Mouse (Mus musculus) brown adipose tissue, adult 24 weeks (tissue): ENCODE data around the gene Rnf169. TPM values are rescaled to one million over a fixed set of nuclear protein-coding genes. Genes with fewer than 3 reads are reported as not detected.

Experiments used
- H3K27ac ChIP-seq: fragments of 200-500 bp; replicated peaks from 2 replicates; pipeline ENCODE4 v1.5.1; 2012; ENCODE audit warnings: low read depth, mild to moderate bottlenecking, low read length
- H3K4me1 ChIP-seq: fragments of 200-500 bp; 2 replicates; pipeline ENCODE4 v1.6.1; 2012; ENCODE audit warnings: low read length, mixed read lengths; ENCODE audit not compliant: control insufficient read depth, insufficient read depth, insufficient read length
- H3K4me3 ChIP-seq: fragments of 200-500 bp; 2 replicates; pipeline ENCODE4 v1.5.1; 2012; ENCODE audit warnings: low read depth, mild to moderate bottlenecking, low read length, moderate library complexity; ENCODE audit not compliant: insufficient read depth
- polyA plus RNA-seq: library from polyadenylated mRNA; stranded (reverse); fragments of >200 nt; gene quantifications from 2 replicates; pipeline ENCODE4 v1.2.4, GENCODE M21; 2012; ENCODE audit not compliant: missing spikeins, insufficient read depth, insufficient read length

Gene Rnf169
- polyA plus RNA-seq, 1 experiment = 1.8 TPM

DNA sequence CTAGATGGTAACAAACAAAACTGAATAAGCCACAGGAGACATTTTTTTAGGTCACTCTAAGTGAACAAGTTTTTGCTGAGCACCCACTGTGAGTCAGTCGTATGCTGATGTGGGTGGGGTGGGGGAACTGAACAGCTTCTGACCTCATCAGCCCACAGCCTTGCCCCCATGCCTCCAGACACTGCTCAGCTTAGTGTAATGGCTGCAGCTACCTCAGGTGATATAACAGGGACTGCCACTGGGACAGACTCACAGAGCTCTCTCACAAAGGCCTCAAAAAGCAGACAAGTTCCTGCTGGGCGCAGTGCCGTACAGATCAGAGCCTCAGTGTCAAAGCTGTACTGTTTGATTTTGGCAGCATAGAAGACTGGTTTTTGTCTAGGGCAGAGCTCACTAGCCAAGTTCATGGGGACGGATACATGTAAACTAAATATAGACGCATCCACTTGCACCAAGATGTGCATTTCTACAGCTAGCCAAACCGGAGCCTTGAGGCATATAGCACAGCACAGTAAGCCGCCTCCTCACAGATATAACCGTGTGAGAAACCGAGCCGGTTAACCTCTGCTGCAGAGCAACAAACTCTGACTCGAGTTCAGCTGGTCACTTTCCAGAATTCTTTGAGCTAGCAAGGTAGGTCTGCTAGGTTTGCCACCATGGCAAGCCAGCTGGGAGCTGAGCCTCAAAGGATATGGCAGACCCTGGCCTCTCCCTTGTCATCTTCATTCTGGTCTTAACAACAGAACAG is 77.2 kb downstream of the Rnf169 start:
- no peak overlapping the region for H3K27ac ChIP-seq
- H3K4me1 ChIP-seq = no peaks in the 10 kb centered on the region
- H3K4me3 ChIP-seq = no peak overlapping the region

DNA sequence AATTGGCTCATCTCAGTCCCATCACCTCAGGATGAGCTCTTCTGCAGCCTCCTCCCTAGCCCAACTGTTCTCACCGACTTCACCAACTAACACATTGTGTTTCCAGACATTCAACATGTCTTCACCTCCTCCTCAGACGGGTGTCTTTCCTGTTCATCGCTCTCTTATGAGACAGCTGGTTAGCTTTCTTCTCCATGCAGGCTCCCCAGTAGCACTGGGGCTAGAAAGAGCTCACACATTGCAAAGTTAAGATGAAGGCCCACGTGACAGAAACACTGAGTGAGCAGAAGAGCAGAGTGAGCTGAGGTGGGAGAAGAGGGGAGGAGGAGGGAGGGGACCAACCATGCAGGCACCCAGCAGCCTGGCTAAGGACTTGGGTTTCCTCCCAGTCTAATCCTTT is 78.0 kb downstream of the Rnf169 start:
- Histone ChIP-seq H3K27ac (no peak overlapping the region), H3K4me1 (no peaks in the 10 kb centered on the region), H3K4me3 (no peak overlapping the region)

DNA sequence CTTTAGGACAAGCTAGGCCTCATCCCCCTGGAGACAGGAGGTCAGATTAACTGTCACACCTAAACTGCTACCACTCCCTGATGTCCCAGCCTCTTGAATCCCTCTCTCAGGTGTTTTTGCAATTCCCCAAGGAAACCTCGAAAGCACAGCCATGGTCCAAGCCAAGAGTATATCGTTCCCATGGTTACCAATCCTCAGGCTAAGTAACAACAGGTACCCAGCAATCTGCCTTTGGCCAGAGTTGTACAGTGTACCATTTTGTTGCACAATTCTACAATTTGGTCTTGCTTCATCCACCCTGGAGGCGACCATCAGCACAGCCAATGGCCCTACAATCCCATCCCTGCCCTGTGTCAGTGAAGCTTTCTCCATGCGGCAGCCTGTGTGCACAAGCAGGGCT is 83.3 kb downstream of the Rnf169 start:
- Histone ChIP-seq H3K4me3 (no peak overlapping the region), H3K27ac (no peak overlapping the region), H3K4me1 (no peaks in the 10 kb centered on the region)

- H3K27ac ChIP-seq = no peak overlapping the region
- H3K4me1 ChIP-seq = no peaks in the 10 kb centered on the region
- H3K4me3 ChIP-seq = no peak overlapping the region
Observed at GRCm38 (mm10) chr7:99894478-99894877, 85.8 kb downstream of the Rnf169 start.

DNA sequence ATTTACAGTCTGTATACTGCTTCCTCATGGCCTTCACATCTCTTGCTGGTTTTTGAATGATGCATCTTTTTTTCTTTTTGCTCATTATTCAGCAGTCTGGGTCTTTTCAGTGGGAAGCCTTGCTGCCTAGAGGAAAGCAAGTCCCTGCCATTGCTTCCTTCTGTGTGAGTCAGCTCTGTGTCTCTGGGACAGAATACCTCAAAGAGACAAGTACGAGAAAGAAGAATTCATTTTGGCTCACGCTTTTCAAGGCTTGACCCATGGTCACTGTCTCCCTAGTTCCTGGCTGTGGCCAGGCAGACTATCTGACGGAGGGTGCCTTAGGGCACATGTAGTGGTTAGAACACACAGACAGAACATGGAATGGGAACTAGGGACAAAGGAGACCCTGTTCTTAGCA is 86.3 kb downstream of the Rnf169 start:
- Histone ChIP-seq H3K4me1 (no peaks in the 10 kb centered on the region), H3K4me3 (no peak overlapping the region), H3K27ac (no peak overlapping the region)

DNA sequence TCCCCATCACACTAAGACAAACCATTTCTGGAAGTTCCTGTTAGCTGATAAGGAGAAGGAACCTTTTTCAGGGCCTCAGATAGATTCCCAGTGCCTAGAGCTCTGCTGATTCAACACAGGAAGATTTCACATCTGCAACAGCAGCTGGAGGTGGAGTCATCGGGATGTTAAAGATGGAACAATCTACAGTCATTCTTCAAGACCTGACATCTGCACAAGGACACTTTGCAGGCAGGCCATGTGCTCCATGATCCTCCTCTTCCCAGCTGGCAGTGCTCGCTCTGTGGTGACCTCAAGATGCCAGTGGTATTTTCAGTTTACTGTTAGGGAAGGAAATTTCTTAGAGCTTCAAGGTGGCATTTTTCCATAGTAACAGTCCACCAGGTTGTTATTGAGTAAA is 87.9 kb downstream of the Rnf169 start:
- Histone ChIP-seq H3K4me1 (no peaks in the 10 kb centered on the region), H3K4me3 (no peak overlapping the region), H3K27ac (no peak overlapping the region)

GRCm38 (mm10) chr7:99891471-99891870 is 88.8 kb downstream of the Rnf169 start:
- Histone ChIP-seq H3K4me3 (no peak overlapping the region), H3K27ac (no peak overlapping the region)

DNA sequence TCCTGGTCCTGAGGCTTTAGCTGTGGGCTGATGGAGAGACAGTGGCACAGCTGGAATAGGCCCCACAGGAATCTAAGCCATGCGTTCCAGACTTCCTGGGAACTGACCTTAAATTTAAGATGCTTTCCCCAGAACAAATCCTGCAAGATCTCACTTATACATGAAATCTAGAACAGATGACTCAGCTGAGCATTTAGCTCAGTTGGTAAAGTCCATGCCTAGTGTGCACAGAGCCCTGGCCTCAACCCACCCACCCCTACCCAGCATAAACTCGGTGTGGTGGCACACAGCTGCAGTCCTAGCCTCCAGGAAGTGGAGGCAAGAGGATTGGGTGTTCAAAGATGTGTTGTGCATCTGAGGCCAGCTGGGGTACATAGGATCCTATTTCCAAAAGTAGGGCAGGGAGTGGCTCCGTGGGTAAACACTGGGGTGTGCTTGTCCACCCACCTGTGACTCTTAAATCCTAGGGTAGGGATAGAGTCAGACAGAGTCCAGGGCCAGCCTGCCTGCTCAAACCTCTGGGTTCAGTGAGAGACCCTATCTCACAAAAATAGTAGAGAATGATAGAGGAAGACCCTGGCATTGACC is 90.0 kb downstream of the Rnf169 start:
- no peak overlapping the region for H3K27ac ChIP-seq
- H3K4me3 ChIP-seq = no peak overlapping the region
- no peaks in the 10 kb centered on the region for H3K4me1 ChIP-seq

More at GRCm38 (mm10) chr7:99891471-99891870, 88.8 kb downstream of the Rnf169 start:
- H3K4me1 ChIP-seq = no peaks in the 10 kb centered on the region

- Histone ChIP-seq H3K4me3 (no peak overlapping the region), H3K27ac (no peak overlapping the region), H3K4me1 (no peaks in the 10 kb centered on the region)
Observed at GRCm38 (mm10) chr7:99889175-99889880, 90.9 kb downstream of the Rnf169 start.

- Histone ChIP-seq H3K27ac (no peak overlapping the region), H3K4me1 (no peaks in the 10 kb centered on the region), H3K4me3 (no peak overlapping the region)
Observed at GRCm38 (mm10) chr7:99887743-99888142, 92.5 kb downstream of the Rnf169 start.

DNA sequence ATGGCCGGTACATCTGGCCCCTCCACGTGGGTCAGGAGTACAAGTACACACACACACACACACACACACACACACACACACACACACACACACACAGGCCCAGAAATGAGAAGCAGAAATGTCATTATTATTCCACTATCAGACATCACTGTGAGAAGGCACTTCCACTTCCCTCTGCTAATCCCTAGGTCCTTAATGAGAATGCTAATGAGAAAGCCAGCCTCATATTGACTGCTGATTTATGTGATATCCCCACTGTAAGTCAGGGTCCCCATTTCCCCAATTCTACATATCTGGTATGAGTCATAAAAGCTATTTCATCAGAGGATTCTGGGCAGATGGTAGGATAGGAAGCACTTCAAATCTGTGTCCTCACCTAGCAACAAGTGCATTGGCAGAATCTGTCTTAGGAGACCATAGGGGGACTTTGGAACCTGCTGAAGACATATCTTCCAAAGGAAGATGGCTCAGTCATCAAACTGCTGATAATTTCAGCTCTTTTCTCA is 93.0 kb downstream of the Rnf169 start:
- Histone ChIP-seq H3K27ac (no peak overlapping the region), H3K4me3 (no peak overlapping the region), H3K4me1 (no peaks in the 10 kb centered on the region)

GRCm38 (mm10) chr7:99878254-99878653 is 102.0 kb downstream of the Rnf169 start:
- Histone ChIP-seq H3K4me1 (no peaks in the 10 kb centered on the region), H3K27ac (no peak overlapping the region), H3K4me3 (no peak overlapping the region)

GRCm38 (mm10) chr7:99876345-99876744 is 103.9 kb downstream of the Rnf169 start:
- H3K4me3 ChIP-seq = no peak overlapping the region

GRCm38 (mm10) chr7:99875891-99876290 is 104.4 kb downstream of the Rnf169 start:
- H3K4me3 ChIP-seq = no peak overlapping the region
- H3K4me1 ChIP-seq = no peaks in the 10 kb centered on the region
- no peak overlapping the region for H3K27ac ChIP-seq

More at GRCm38 (mm10) chr7:99876345-99876744, 103.9 kb downstream of the Rnf169 start:
- no peaks in the 10 kb centered on the region for H3K4me1 ChIP-seq
- no peak overlapping the region for H3K27ac ChIP-seq

DNA sequence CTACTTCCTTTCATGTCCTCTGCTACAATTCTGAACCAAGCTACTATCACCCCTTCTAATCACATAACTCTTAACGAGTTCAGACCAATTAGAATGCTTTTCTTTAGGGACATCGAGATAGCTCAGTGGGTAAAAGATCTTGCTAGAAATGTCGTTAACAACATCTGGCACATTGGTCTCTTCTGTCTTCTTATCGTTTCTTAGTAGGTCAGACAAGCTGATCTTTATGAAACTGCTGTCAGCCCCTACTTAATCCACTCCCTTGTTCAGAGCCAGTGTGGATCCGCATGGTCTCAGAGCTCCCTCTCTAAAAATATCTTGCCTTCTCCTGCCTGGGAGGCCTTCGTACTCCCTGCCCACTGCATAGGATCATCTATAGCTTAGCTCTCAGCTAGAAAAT is 106.3 kb downstream of the Rnf169 start:
- H3K27ac ChIP-seq = no peak overlapping the region
- no peaks in the 10 kb centered on the region for H3K4me1 ChIP-seq
- no peak overlapping the region for H3K4me3 ChIP-seq
